Mouse (Mus musculus): ENCODE measurements at regions not wholly inside any gene's neighbourhood (a gene's known extent, or its start where the extent isn't known, plus 50 kb on each side); places are given as distances from the start of the nearest gene placed in this dataset.

- TF ChIP-seq GABPA (IDR thresholded peaks at IDR 0.05; ENCODE audit: low read depth, low read length) (no peak), POLR2A (IDR thresholded peaks at IDR 0.05; ENCODE audit: control insufficient read depth in 1 of 2, insufficient read depth in 1 of 2, low read depth in 1 of 2, low read length in 2 of 2, poor library complexity in 1 of 2) (no peak), CTCF (IDR thresholded peaks at IDR 0.05 in 2 of 3, conservative IDR thresholded peaks at IDR 0.05 in 1 of 3; ENCODE audit: control insufficient read depth in 1 of 3, insufficient read depth in 1 of 3, low read depth in 2 of 3, low read length in 3 of 3, poor library complexity in 1 of 3, severe bottlenecking in 1 of 3) (no peak), ETS1 (IDR thresholded peaks at IDR 0.05; ENCODE audit: low read depth, low read length) (no peak)
Observed at GRCm38 (mm10) chr12:39510855-39511254, 527.0 kb downstream of the Arl4a start.

Measured in MEL (cell line).